Mouse (Mus musculus): Measurements from ENCODE around the gene Cplx1. TPM values are rescaled to one million over a fixed set of nuclear protein-coding genes. Genes with fewer than 3 reads are reported as not detected.
A peak's percentile ranks its signal among the peaks of the same experiment; 100 is the strongest.

Gene Cplx1
- 0.74 and 0.82 TPM in 2 replicates for polyA plus RNA-seq (2015; fragmentation: Nextera tagmentation; extraction: Ambion mirVana)

DNA sequence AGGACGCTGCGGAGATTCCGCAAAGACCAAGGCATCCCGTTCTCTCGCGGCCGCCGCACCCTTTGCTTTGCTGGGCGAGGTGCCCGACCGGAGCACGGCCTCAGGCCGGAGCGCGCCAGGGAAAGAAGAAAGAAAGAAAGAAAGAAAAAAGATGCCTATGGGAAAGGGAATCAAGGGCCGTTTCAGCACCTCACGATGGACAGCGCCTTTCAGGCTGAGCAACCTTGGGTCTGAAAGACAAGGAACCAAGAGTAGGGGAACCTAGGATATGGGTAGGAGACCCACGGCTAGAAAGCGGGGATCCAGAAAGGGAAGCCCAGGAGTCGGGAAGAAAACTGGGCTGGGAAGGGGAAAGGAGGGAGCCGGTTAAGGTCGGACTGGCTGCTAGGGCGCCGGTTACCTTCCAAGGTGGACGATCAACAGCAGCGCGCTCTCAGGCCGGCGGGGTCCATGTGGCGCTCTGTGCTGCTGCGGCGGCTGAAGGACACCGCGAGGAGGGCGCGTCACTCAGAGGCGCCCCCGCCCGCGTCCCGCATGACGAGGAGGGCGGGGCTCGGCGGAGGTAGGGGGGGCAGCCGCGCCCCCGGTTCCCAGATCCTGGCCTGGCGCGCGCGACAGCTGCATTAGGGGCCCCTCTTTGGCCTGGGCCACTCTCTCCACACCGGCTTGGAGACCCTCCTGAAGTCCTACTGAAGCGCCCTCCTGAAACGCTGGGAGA is at the start of gene Cplx1:
Cplx1 (minus strand) TSS at position 536 of the 718 bp plus-strand sequence.
- Histone ChIP-seq H3K9ac (no peak within 1 kb of the TSS), H3K4me2 (peak within 1 kb of the TSS; percentile 75), H3K36me3 (no peaks in the 10 kb centered on the region), H3K27ac (replicated peaks) (no peak within 1 kb of the TSS), H3K9me3 (no peaks in the 10 kb centered on the region), H3K27me3 (replicated peaks) (peaks cover 58% of the 10 kb centered on the region), H3K4me3 (peak within 1 kb of the TSS; percentile 46), H3K4me1 (peaks cover 13% of the 10 kb centered on the region)
- under 1% methylated on average over 56 of the region's 56 CpGs for WGBS
- ATAC-seq (ENCODE audit: extremely low read depth, insufficient number of reproducible peaks, low FRiP score, low TSS enrichment), result peak; percentile 39

GRCm38 (mm10) chr5:108581361-108581891 is 31.6 kb upstream of the Cplx1 start:
- no peak overlapping the region for H3K4me2 ChIP-seq
- 90% methylated on average over 3 of the region's 3 CpGs for whole genome bisulfite sequencing
- H3K27me3 ChIP-seq (replicated peaks), result no peaks in the 10 kb centered on the region
- ATAC-seq (ENCODE audit: extremely low read depth, insufficient number of reproducible peaks, low FRiP score, low TSS enrichment), result no peak
- H3K4me1 ChIP-seq, result no peaks in the 10 kb centered on the region
- no peak overlapping the region for H3K9ac ChIP-seq
- no peak overlapping the region for H3K27ac ChIP-seq (replicated peaks)
- no peaks in the 10 kb centered on the region for H3K9me3 ChIP-seq
- peaks cover 96% of the 10 kb centered on the region for H3K36me3 ChIP-seq
- no peak overlapping the region for H3K4me3 ChIP-seq

DNA sequence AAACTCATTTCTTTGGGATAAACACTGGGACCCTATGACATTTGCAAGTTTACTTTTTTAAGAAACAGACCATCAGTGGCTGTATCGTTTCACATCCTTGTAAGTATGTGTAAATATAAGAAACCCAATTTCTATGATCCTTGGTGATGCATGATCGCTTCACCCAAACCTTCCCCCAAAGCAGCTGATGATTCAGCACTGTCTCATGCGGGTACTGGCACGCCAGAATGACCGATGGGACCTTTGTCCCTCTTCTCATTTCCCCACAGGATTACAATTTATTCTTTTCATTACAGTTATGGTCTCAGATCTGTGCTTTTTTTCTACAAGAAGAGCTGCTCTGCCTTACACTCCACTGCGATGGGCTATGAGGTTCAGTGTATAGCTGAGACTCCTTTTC is 23.2 kb upstream of the Cplx1 start:
- H3K27me3 ChIP-seq (replicated peaks), result no peaks in the 10 kb centered on the region
- H3K4me3 ChIP-seq, result no peak overlapping the region
- H3K4me1 ChIP-seq, result no peaks in the 10 kb centered on the region
- no peak overlapping the region for H3K9ac ChIP-seq
- no peak overlapping the region for H3K4me2 ChIP-seq
- no peaks in the 10 kb centered on the region for H3K9me3 ChIP-seq
- ATAC-seq (ENCODE audit: extremely low read depth, insufficient number of reproducible peaks, low FRiP score, low TSS enrichment), result no peak
- WGBS, result 93% methylated on average over 6 of the region's 6 CpGs
- H3K27ac ChIP-seq (replicated peaks), result no peak overlapping the region
- peaks cover 99% of the 10 kb centered on the region for H3K36me3 ChIP-seq

GRCm38 (mm10) chr5:108570991-108571390 is 21.2 kb upstream of the Cplx1 start:
- H3K27ac ChIP-seq (replicated peaks), result no peak overlapping the region
- H3K9me3 ChIP-seq, result no peaks in the 10 kb centered on the region
- no peaks in the 10 kb centered on the region for H3K4me1 ChIP-seq
- WGBS, result 70% methylated on average over 1 of the region's 1 CpGs
- H3K27me3 ChIP-seq (replicated peaks), result no peaks in the 10 kb centered on the region
- no peak overlapping the region for H3K9ac ChIP-seq
- H3K4me3 ChIP-seq, result no peak overlapping the region
- H3K36me3 ChIP-seq, result peaks cover 100% of the 10 kb centered on the region
- no peak for ATAC-seq (ENCODE audit: extremely low read depth, insufficient number of reproducible peaks, low FRiP score, low TSS enrichment)
- H3K4me2 ChIP-seq, result no peak overlapping the region

DNA sequence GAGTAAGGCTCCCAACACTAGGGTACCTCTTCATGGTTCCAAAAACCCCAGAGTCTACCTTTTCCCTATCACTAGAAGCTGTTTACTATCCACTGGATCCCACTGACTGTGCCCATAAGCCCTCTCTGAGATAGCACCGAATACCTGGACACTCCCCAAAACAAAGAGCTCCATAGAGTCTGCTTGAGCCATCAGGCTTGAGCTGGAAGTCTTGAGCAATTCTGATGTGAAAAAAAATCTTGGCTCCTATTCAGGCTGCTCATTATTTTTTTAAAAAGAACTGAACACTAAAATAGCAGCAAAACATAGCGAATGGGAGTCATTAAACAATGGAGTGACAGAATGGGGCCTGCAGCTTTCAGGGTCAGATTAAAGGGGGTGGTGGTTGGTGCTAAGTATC is 17.3 kb upstream of the Cplx1 start:
- 95% methylated on average over 2 of the region's 2 CpGs for WGBS
- peaks cover 63% of the 10 kb centered on the region for H3K36me3 ChIP-seq
- H3K4me3 ChIP-seq, result no peak overlapping the region

DNA sequence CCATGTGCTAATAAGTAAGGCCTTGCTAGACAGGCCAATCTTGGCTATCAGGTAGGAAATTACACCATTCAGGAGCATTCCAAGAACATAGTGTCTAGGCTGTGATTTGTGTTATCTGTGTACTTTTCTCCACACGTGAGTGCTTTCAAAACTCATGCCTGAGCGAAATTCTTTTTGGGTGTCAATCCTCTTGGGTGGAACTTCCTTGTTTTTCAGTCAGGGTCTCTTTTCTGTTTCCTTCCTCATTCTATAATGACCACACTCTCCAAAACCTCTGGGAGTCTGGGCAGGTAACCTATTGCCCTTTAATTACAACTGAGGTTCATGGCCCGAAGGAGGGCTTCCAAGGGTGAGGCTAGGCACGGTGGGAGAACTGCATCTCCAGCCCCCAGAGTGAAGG is 16.7 kb upstream of the Cplx1 start:
- WGBS, result 87% methylated on average over 4 of the region's 4 CpGs

More for the DNA sequence above, 17.3 kb upstream of the Cplx1 start:
- Histone ChIP-seq H3K27me3 (replicated peaks) (no peaks in the 10 kb centered on the region), H3K9ac (no peak overlapping the region), H3K9me3 (no peaks in the 10 kb centered on the region), H3K4me2 (no peak overlapping the region), H3K27ac (replicated peaks) (no peak overlapping the region), H3K4me1 (no peaks in the 10 kb centered on the region)
- ATAC-seq (ENCODE audit: extremely low read depth, insufficient number of reproducible peaks, low FRiP score, low TSS enrichment), result no peak

DNA sequence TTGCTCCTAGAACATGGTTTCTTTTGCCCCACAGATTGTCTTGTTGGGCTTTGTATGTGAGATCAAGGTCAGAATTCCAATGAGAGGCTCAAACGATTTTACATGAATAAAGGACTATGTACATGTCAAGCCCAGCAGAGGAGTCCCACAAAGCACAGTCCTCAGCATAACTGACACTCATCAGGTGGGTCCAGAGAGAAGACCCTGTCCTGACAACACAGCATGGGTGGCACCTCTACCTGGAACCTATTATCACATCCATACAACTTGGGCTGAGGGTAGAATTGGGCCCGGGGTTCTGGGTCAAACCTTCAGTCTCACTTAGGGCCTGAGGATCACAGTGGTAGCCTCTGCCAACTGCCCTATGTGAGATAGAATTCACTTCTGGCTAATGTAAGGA is 15.6 kb upstream of the Cplx1 start:
- H3K4me1 ChIP-seq, result no peaks in the 10 kb centered on the region
- no peaks in the 10 kb centered on the region for H3K27me3 ChIP-seq (replicated peaks)
- 86% methylated on average over 2 of the region's 2 CpGs for WGBS
- no peak overlapping the region for H3K9ac ChIP-seq
- H3K27ac ChIP-seq (replicated peaks), result no peak overlapping the region
- no peak overlapping the region for H3K4me3 ChIP-seq
- H3K4me2 ChIP-seq, result no peak overlapping the region
- no peaks in the 10 kb centered on the region for H3K9me3 ChIP-seq
- peaks cover 46% of the 10 kb centered on the region for H3K36me3 ChIP-seq
- ATAC-seq (ENCODE audit: extremely low read depth, insufficient number of reproducible peaks, low FRiP score, low TSS enrichment), result no peak

More for the DNA sequence above, 16.7 kb upstream of the Cplx1 start:
- Histone ChIP-seq H3K9ac (no peak overlapping the region), H3K4me1 (no peaks in the 10 kb centered on the region), H3K27me3 (replicated peaks) (no peaks in the 10 kb centered on the region), H3K4me3 (no peak overlapping the region), H3K27ac (replicated peaks) (no peak overlapping the region), H3K4me2 (no peak overlapping the region), H3K36me3 (peaks cover 57% of the 10 kb centered on the region), H3K9me3 (no peaks in the 10 kb centered on the region)
- no peak for ATAC-seq (ENCODE audit: extremely low read depth, insufficient number of reproducible peaks, low FRiP score, low TSS enrichment)

DNA sequence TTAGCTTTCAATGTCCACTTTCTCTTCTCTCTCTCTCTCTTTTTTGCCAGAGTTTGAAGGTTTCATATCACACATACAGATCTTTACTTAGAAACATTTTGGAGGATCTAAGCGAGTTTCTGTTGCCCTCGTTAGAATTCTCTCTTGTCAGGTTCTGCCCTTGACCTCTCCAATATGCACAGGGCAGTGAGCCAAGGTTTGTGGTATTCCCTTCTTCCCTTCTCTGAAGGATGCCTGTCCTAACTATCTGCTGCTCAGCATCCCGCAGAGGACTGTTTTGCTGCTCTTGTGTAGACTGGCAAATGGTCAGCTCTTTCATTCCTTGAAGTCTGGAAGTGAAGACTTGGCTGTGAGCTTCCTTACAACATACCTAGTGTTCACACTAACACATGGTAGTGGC is 14.5 kb upstream of the Cplx1 start:
- Histone ChIP-seq H3K27ac (replicated peaks) (no peak overlapping the region), H3K4me2 (no peak overlapping the region), H3K4me3 (no peak overlapping the region), H3K36me3 (peaks cover 36% of the 10 kb centered on the region), H3K27me3 (replicated peaks) (no peaks in the 10 kb centered on the region), H3K9me3 (no peaks in the 10 kb centered on the region), H3K4me1 (no peaks in the 10 kb centered on the region), H3K9ac (no peak overlapping the region)
- ATAC-seq (ENCODE audit: extremely low read depth, insufficient number of reproducible peaks, low FRiP score, low TSS enrichment), result no peak
- 76% methylated on average over 3 of the region's 3 CpGs for WGBS

DNA sequence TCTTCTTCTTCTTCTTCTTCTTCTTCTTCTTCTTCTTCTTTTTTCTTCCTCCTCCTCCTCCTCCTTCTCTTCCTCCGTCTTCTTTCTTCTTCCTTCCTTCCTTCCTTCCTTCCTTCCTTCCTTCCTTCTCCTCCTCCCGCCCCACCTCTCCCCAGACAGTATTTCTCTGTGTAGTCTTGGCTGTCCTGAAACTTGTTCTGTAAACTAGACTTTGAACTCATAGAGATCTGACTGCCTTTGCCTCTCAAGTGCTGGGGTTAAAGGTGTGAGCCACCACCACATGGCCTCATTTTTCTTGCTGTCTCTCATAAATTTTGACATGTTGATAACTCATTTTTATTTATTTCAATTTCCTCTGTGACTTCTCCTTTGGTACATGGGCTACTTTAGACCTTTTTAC is 12.7 kb upstream of the Cplx1 start:
- WGBS, result 73% methylated on average over 2 of the region's 2 CpGs
- Histone ChIP-seq H3K27ac (replicated peaks) (no peak overlapping the region), H3K27me3 (replicated peaks) (no peaks in the 10 kb centered on the region), H3K36me3 (peaks cover 17% of the 10 kb centered on the region), H3K4me1 (no peaks in the 10 kb centered on the region), H3K4me2 (no peak overlapping the region), H3K4me3 (no peak overlapping the region), H3K9me3 (no peaks in the 10 kb centered on the region), H3K9ac (no peak overlapping the region)
- ATAC-seq (ENCODE audit: extremely low read depth, insufficient number of reproducible peaks, low FRiP score, low TSS enrichment), result no peak

DNA sequence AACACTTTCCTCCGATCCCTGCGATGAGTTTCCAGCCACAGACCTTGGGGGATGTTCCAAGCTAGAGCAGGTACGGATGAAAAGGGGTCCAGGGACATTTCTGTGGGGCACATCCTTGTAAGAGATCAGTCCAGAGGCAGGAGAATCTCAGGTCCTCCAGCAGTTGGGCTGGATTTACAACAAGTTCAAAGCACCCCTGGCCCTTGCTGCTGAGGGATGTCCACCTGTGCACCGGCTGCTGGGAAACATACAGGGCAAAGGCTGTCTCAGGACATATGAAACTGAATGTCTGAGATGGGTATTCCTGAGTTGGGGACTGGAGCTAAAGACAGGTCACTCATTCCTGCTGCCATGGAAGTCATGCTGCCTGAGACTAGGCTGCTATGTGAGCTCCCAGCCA is 7.2 kb upstream of the Cplx1 start:
- Histone ChIP-seq H3K27me3 (replicated peaks) (peaks cover 23% of the 10 kb centered on the region), H3K27ac (replicated peaks) (no peak overlapping the region), H3K36me3 (no peaks in the 10 kb centered on the region), H3K9ac (no peak overlapping the region), H3K4me1 (no peaks in the 10 kb centered on the region), H3K4me3 (no peak overlapping the region), H3K9me3 (no peaks in the 10 kb centered on the region), H3K4me2 (no peak overlapping the region)
- no peak for ATAC-seq (ENCODE audit: extremely low read depth, insufficient number of reproducible peaks, low FRiP score, low TSS enrichment)
- WGBS, result 77% methylated on average over 4 of the region's 4 CpGs

DNA sequence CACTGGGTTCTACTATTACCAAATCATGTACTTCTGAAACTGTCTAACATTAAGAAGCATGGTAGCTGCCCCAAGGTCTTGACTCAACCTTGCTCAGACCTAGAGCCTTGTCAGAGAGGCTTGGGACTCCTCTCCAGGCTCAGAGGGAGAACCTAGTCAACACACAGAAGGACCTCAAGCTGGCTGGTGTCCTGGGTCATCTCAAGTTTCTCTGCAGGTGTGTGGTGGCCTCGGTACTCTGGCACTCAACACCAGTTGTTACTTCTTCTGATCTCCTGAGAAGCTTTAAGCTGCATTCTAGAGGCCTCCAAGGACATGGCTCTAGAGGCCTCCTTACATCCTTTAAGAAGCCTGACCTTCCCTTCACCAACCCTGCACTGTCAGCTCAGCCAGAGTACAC is 4.2 kb upstream of the Cplx1 start:
- Histone ChIP-seq H3K4me3 (no peak overlapping the region), H3K27me3 (replicated peaks) (peaks cover 53% of the 10 kb centered on the region), H3K9me3 (no peaks in the 10 kb centered on the region), H3K27ac (replicated peaks) (no peak overlapping the region), H3K9ac (no peak overlapping the region), H3K4me2 (no peak overlapping the region), H3K36me3 (no peaks in the 10 kb centered on the region), H3K4me1 (peaks cover 13% of the 10 kb centered on the region)
- WGBS, result 54% methylated on average over 1 of the region's 1 CpGs
- no peak for ATAC-seq (ENCODE audit: extremely low read depth, insufficient number of reproducible peaks, low FRiP score, low TSS enrichment)

DNA sequence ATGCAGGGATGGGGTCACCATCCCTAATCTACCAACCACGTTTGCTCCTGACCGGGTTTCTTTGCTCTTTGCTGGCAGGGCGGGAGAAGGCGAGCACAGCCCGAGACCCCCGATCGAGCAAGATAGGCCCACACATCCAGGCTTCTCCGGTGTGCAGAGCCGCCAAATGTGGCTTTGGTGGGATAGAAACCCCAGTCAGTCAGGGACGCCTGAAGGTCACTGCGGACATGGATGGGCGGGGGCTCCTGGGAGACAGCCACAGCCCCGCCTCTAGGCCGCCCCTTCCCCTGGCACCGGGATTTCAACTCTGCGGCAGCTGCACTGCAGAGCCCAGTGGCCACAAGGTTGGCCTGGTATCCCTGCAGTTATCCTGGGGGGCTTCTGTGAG is 377 bp upstream of the Cplx1 start:
- ATAC-seq (ENCODE audit: extremely low read depth, insufficient number of reproducible peaks, low FRiP score, low TSS enrichment), result no peak
- Histone ChIP-seq H3K27me3 (replicated peaks) (peaks cover 62% of the 10 kb centered on the region), H3K4me3 (peak overlapping the region; percentile 46), H3K27ac (replicated peaks) (no peak overlapping the region), H3K4me1 (peaks cover 13% of the 10 kb centered on the region), H3K4me2 (peak overlapping the region; percentile 75), H3K36me3 (no peaks in the 10 kb centered on the region), H3K9me3 (no peaks in the 10 kb centered on the region), H3K9ac (no peak overlapping the region)
- WGBS, result 2% methylated on average over 16 of the region's 16 CpGs

Measured in heart, embryonic 13.5 days (tissue).